8 mouse cellular contexts compared by ENCODE assay signal in the genomic region with DNA sequence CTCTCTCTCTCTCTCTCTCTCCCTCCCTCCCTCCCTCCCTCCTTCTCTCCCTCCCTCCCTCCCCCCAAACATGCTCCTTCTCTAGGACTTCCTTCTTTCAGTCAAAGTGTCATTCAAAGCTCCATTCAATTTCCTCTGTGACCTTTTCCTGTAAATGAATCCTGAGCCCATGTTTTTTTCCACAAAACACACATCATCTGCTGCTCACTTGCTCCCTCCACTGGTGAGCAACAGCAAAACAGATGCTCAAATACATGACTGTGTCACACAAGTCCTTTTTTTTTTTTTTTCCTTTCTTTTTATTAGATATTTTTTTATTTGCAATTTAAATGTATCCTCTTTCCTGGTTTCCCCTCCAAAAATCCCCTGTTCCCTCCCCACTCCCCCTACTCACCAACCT.
DNase-seq lines count a peak whose midpoint lies in the region; ATAC-seq and TF ChIP-seq lines count a peak whose summit lies in the region.

No protein-coding gene starts in this region.

- no peak for TF ChIP-seq POLR2A in brain, embryonic 14.5 days (IDR thresholded peaks at IDR 0.05; ENCODE audit: borderline replicate concordance, extremely low read depth, insufficient read depth, insufficient read length, poor library complexity, severe bottlenecking)

- no peak overlapping the region for H3K4me2 ChIP-seq in hindbrain, embryonic 11.5 days (replicated peaks; ENCODE audit: low read depth, low read length)
- H3K4me2 ChIP-seq in hindbrain, embryonic 12.5 days (replicated peaks) = no peak overlapping the region

- H3K27ac ChIP-seq in hindbrain, embryonic 11.5 days (ENCODE audit: low read depth, low read length) = no peak overlapping the region
- no peak overlapping the region for H3K27ac ChIP-seq in hindbrain, embryonic 12.5 days

- no peaks in the 10 kb centered on the region for H3K9me3 ChIP-seq in hindbrain, embryonic 11.5 days (ENCODE audit: control insufficient read depth, low read length)
- no peaks in the 10 kb centered on the region for H3K9me3 ChIP-seq in hindbrain, embryonic 12.5 days (replicated peaks)

- peak; percentile 66 for DNase-seq in hindbrain, embryonic 11.5 days (ENCODE audit: low spot score)
- DNase-seq in urinary bladder, postnatal 14 days (ENCODE audit: low spot score) = peak; percentile 36
- no peak for DNase-seq in urinary bladder, postnatal 10 days (ENCODE audit: low spot score)
- peak; percentile 78 for DNase-seq in brain, embryonic 14.5 days (ENCODE audit: low read depth)
- peak; percentile 32 to 74 for DNase-seq in kidney, postnatal 36 days
- peak; percentile 34 for DNase-seq in retina, postnatal 7 days (ENCODE audit: low read depth, low spot score)
- DNase-seq in spleen, postnatal 36 days (ENCODE audit: low spot score in 2 of 2) = no peak

- peak; percentile 72; the same call in 1 of the 2 replicates for TF ChIP-seq CTCF in brain, embryonic 14.5 days (IDR thresholded peaks at IDR 0.05; ENCODE audit: borderline replicate concordance, extremely low read depth, insufficient read depth, insufficient read length)

- H3K36me3 ChIP-seq in hindbrain, embryonic 11.5 days (ENCODE audit: control insufficient read depth, insufficient read depth, low read length) = no peaks in the 10 kb centered on the region
- no peaks in the 10 kb centered on the region for H3K36me3 ChIP-seq in hindbrain, embryonic 12.5 days

- no peaks in the 10 kb centered on the region for H3K4me1 ChIP-seq in hindbrain, embryonic 11.5 days (replicated peaks; ENCODE audit: control insufficient read depth, insufficient read depth, low read length)
- peaks cover 4% of the 10 kb centered on the region; the same call in 1 of the 2 replicates for H3K4me1 ChIP-seq in hindbrain, embryonic 12.5 days

- ATAC-seq in hindbrain, embryonic 11.5 days (ENCODE audit: low FRiP score) = no peak
- ATAC-seq in hindbrain, embryonic 12.5 days (ENCODE audit: low FRiP score) = no peak

- no peaks in the 10 kb centered on the region for H3K27me3 ChIP-seq in hindbrain, embryonic 11.5 days (ENCODE audit: control insufficient read depth, insufficient read depth, low read length)
- no peaks in the 10 kb centered on the region for H3K27me3 ChIP-seq in hindbrain, embryonic 12.5 days

- H3K4me3 ChIP-seq in hindbrain, embryonic 11.5 days (ENCODE audit: low read depth, low read length) = no peak overlapping the region
- no peak overlapping the region for H3K4me3 ChIP-seq in hindbrain, embryonic 12.5 days

- no peak overlapping the region for H3K9ac ChIP-seq in hindbrain, embryonic 11.5 days (ENCODE audit: low read depth, low read length)
- no peak overlapping the region for H3K9ac ChIP-seq in hindbrain, embryonic 12.5 days

Comparison
In these comparisons a context has a peak if more than half of its experiments do, and no peak if none do; other contexts are left out.
1. DNase-seq: peak in hindbrain, embryonic 11.5 days (single experiment), urinary bladder, postnatal 14 days (single experiment), brain, embryonic 14.5 days (single experiment), kidney, postnatal 36 days (2 of 2) and retina, postnatal 7 days (single experiment); none in urinary bladder, postnatal 10 days (single experiment) and spleen, postnatal 36 days (0 of 2).